ENCODE assay signal across 21 mouse cellular contexts in genomic region chr2:69109246-69109645, GRCm38 (mm10). TPM values are rescaled to one million over a fixed set of nuclear protein-coding genes. Genes with fewer than 3 reads are reported as not detected.
A peak's percentile ranks its signal among the peaks of the same experiment; 100 is the strongest.
DNase-seq lines count a peak whose midpoint lies in the region; ATAC-seq and TF ChIP-seq lines count a peak whose summit lies in the region.
"Had no signal": no experiment of that assay in that cellular context is flagged by ENCODE, and none has a peak within 500 bp of the region (broad histone marks: within the 10 kb centered on the region; RNA-seq: fewer than 3 reads in every experiment).

No protein-coding gene starts in this region.

- no peak for TF ChIP-seq CTCF in gastrocnemius, adult 2 months (IDR thresholded peaks at IDR 0.05)
- no peak for TF ChIP-seq CTCF in olfactory bulb, adult 2 months (IDR thresholded peaks at IDR 0.05; ENCODE audit: insufficient read depth, low read depth, low read length)

- 71% methylated on average over 5 of the region's 5 CpGs for WGBS in limb, embryonic 12.5 days
- WGBS in limb, embryonic 10.5 days, result 89% methylated on average over 5 of the region's 5 CpGs
- 30% methylated on average over 5 of the region's 5 CpGs for WGBS in olfactory bulb, adult 2 months

- H3K36me3 ChIP-seq in limb, embryonic 12.5 days, result no peaks in the 10 kb centered on the region
- no peaks in the 10 kb centered on the region for H3K36me3 ChIP-seq in limb, embryonic 10.5 days
- H3K36me3 ChIP-seq: forebrain, embryonic 10.5 days; liver, embryonic 13.5 days had no signal

- no peak for ATAC-seq in limb, embryonic 12.5 days (ENCODE audit: insufficient number of reproducible peaks, insufficient read depth, low FRiP score, low TSS enrichment, low read depth)
- peak; percentile 70 to 78 for ATAC-seq in hematopoietic stem cell, adult 5-6 weeks (replicated peaks in 1 of 2; ENCODE audit: insufficient read depth in 1 of 2, low FRiP score in 2 of 2, low TSS enrichment in 1 of 2, low read depth in 1 of 2, poor library complexity in 2 of 2, severe bottlenecking in 2 of 2)

- intact Hi-C loops in gastrocnemius, adult 2 months (cut with DNase I), result loop anchor here (2.0 to 10.0 kb wide), 2 partner anchors 318 to 544 kb away; no protein-coding TSS in a partner anchor
- intact Hi-C loops in gastrocnemius, postnatal 14 days (cut with DNase I; ENCODE audit: low total_unique reads), result no loop called here

- DNase-seq in gastrocnemius, adult 2 months, result no peak
- no peak for DNase-seq in gastrocnemius, postnatal 14 days
- DNase-seq in limb, embryonic 10.5 days (ENCODE audit: low spot score), result no peak
- no peak for DNase-seq in adipocyte (ENCODE audit: low spot score)
- DNase-seq in urinary bladder, adult 18-20 months (ENCODE audit: low spot score in 2 of 2), result no peak
- DNase-seq: adrenal gland, adult 8-10 months; cerebellum, adult 11 months; cerebellum, postnatal 25 days; gastrocnemius, postnatal 25 days; heart, postnatal 36 days; liver, embryonic 13.5 days; right cerebral cortex, postnatal 25 days; thymus, postnatal 25 days had no signal

- peaks cover 10% of the 10 kb centered on the region; the same call in 1 of the 2 replicates for H3K4me1 ChIP-seq in limb, embryonic 12.5 days (replicated peaks)
- no peaks in the 10 kb centered on the region for H3K4me1 ChIP-seq in limb, embryonic 10.5 days
- H3K4me1 ChIP-seq in olfactory bulb, adult 2 months (ENCODE audit: control insufficient read depth, insufficient read depth, low read length), result peaks cover 7% of the 10 kb centered on the region
- H3K4me1 ChIP-seq: liver, embryonic 13.5 days had no signal

- peak overlapping the region; percentile 40 for H3K4me3 ChIP-seq in gastrocnemius, adult 2 months
- H3K4me3 ChIP-seq in limb, embryonic 12.5 days (replicated peaks), result no peak overlapping the region
- no peak overlapping the region for H3K4me3 ChIP-seq in limb, embryonic 10.5 days
- no peak overlapping the region for H3K4me3 ChIP-seq in olfactory bulb, adult 2 months (ENCODE audit: insufficient read depth, low read depth, low read length)
- H3K4me3 ChIP-seq: forebrain, embryonic 10.5 days; liver, embryonic 13.5 days; neural tube, embryonic 13.5 days had no signal

- no peak overlapping the region for H3K9ac ChIP-seq in limb, embryonic 12.5 days (replicated peaks)
- H3K9ac ChIP-seq: liver, embryonic 13.5 days; neural tube, embryonic 13.5 days had no signal

- H3K27ac ChIP-seq in gastrocnemius, adult 2 months, result peak overlapping the region; percentile 25
- peak overlapping the region; percentile 56; the same call in 1 of the 2 replicates for H3K27ac ChIP-seq in limb, embryonic 12.5 days
- no peak overlapping the region for H3K27ac ChIP-seq in limb, embryonic 10.5 days
- peak overlapping the region; percentile 49 for H3K27ac ChIP-seq in olfactory bulb, adult 2 months (ENCODE audit: insufficient read depth, low read depth, low read length)
- H3K27ac ChIP-seq: forebrain, embryonic 10.5 days; liver, embryonic 13.5 days; neural tube, embryonic 13.5 days; stomach, postnatal 0 days had no signal

- no peaks in the 10 kb centered on the region for H3K9me3 ChIP-seq in limb, embryonic 12.5 days
- no peaks in the 10 kb centered on the region for H3K9me3 ChIP-seq in limb, embryonic 10.5 days (replicated peaks)
- H3K9me3 ChIP-seq: forebrain, embryonic 10.5 days; liver, embryonic 13.5 days; neural tube, embryonic 13.5 days had no signal

- TF ChIP-seq POLR2A in olfactory bulb, adult 2 months (IDR thresholded peaks at IDR 0.05; ENCODE audit: insufficient read depth, low read depth, low read length), result no peak

- no peak overlapping the region for H3K4me2 ChIP-seq in limb, embryonic 12.5 days
- H3K4me2 ChIP-seq: heart, embryonic 11.5 days; liver, embryonic 13.5 days; neural tube, embryonic 13.5 days had no signal

- H3K27me3 ChIP-seq in limb, embryonic 12.5 days, result no peaks in the 10 kb centered on the region
- no peaks in the 10 kb centered on the region for H3K27me3 ChIP-seq in limb, embryonic 10.5 days (ENCODE audit: low read depth, poor library complexity, severe bottlenecking)
- H3K27me3 ChIP-seq: liver, embryonic 13.5 days; neural tube, embryonic 13.5 days had no signal

RNA-seq across cellular contexts. Expression of gene Nostrin, which starts 26.4 kb away (rescaled TPM):
- total RNA-seq in gastrocnemius, adult 2 months (2021), result 1 to 10 TPM; 1.2 to 2.1 TPM
- 1 to 10 TPM; 1.3 to 2.1 TPM for total RNA-seq in gastrocnemius, postnatal 14 days (2021)
- polyA plus RNA-seq in limb, embryonic 12.5 days (2016; fragmentation: Nextera tagmentation; extraction: Ambion mirVana), result 1.1 and 1.9 TPM in 2 replicates
- polyA plus RNA-seq in limb, embryonic 10.5 days (2016; fragmentation: Nextera tagmentation; extraction: Ambion mirVana), result 0.98 and 1.4 TPM in 2 replicates
- total RNA-seq in hematopoietic stem cell, adult 5-6 weeks (2017), result 1.0 TPM in 1 of 2 replicates, not detected in the other
- polyA plus RNA-seq in olfactory bulb, adult 2 months (2012; ENCODE audit: insufficient read depth, insufficient read length, low replicate concordance, missing spikeins), result not detected in 2 replicates
- total RNA-seq: megakaryocyte-erythroid progenitor cell, adult 5-6 weeks had no signal
